Comparison of ENCODE assay signal across 8 mouse cellular contexts in the genomic region with DNA sequence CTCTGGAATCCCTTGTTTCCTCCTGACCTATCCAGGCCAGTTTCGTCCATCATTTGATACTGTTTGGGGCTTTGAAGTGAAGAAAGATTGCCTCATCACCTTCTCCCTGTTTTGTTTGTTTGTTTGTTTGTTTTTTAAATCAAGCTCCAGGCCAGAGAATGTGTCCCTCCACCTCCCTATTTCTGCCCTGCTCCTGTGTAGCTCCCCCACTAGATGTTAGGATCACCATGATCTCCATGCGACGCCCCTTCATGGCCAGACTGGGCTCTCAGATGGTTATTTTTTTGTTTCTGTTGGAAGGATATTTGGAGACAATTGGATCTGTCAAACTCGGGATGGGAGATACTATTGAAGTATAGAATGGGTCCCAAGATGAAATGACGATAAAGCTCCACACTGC. TPM values are rescaled to one million over a fixed set of nuclear protein-coding genes. Genes with fewer than 3 reads are reported as not detected.
DNase-seq lines count a peak whose midpoint lies in the region; ATAC-seq and TF ChIP-seq lines count a peak whose summit lies in the region.

A gene (plus strand): TSS at position 301 of the 400 bp plus-strand sequence.

- no peak for ATAC-seq in forebrain, embryonic 16.5 days
- ATAC-seq in neural tube, embryonic 15.5 days (ENCODE audit: low FRiP score) = no peak

- H3K4me3 ChIP-seq in ES-Bruce4 (ENCODE audit: low read depth, low read length) = peak within 1 kb of the TSS; percentile 73
- H3K4me3 ChIP-seq in forebrain, embryonic 16.5 days (replicated peaks; ENCODE audit: low read length) = peak within 1 kb of the TSS; percentile 71
- peak within 1 kb of the TSS; percentile 69 for H3K4me3 ChIP-seq in neural tube, embryonic 15.5 days (replicated peaks)

- no peak for DNase-seq in gastrocnemius, postnatal 10 days
- no peak for DNase-seq in gastrocnemius, adult 8-10 months (ENCODE audit: low spot score in 2 of 2)
- DNase-seq in layer of hippocampus, postnatal 14 days (ENCODE audit: low spot score in 2 of 2) = no peak
- DNase-seq in ovary, postnatal 14 days (ENCODE audit: low spot score) = no peak
- DNase-seq in retina, postnatal 1 day = no peak

- 0 out of 2 replicates have a peak, but pooled peaks cover 6% of the 10 kb centered on the region for H3K27me3 ChIP-seq in ES-Bruce4 (ENCODE audit: control insufficient read depth, insufficient read depth, low read length, poor library complexity, severe bottlenecking)
- peaks cover 8% of the 10 kb centered on the region for H3K27me3 ChIP-seq in forebrain, embryonic 16.5 days (replicated peaks; ENCODE audit: control insufficient read depth, insufficient read depth, low read length)
- H3K27me3 ChIP-seq in neural tube, embryonic 15.5 days (replicated peaks) = peaks cover 33% of the 10 kb centered on the region

- TF ChIP-seq EP300 in ES-Bruce4 (IDR thresholded peaks at IDR 0.05; ENCODE audit: insufficient read depth, low read depth, low read length) = no peak

- no peak for TF ChIP-seq CTCF in ES-Bruce4 (IDR thresholded peaks at IDR 0.05; ENCODE audit: low read depth, low read length)

- H3K4me2 ChIP-seq in forebrain, embryonic 16.5 days (ENCODE audit: low read length) = peak within 1 kb of the TSS; percentile 98
- peak within 1 kb of the TSS; percentile 95 for H3K4me2 ChIP-seq in neural tube, embryonic 15.5 days

- TF ChIP-seq POLR2A in ES-Bruce4 (IDR thresholded peaks at IDR 0.05; ENCODE audit: insufficient read depth, low read length) = no peak

- no peak within 1 kb of the TSS for H3K27ac ChIP-seq in ES-Bruce4 (ENCODE audit: insufficient read depth, low read length)
- H3K27ac ChIP-seq in forebrain, embryonic 16.5 days (ENCODE audit: low read length) = no peak within 1 kb of the TSS
- H3K27ac ChIP-seq in neural tube, embryonic 15.5 days (replicated peaks) = peak within 1 kb of the TSS; percentile 63

- WGBS in forebrain, embryonic 16.5 days = 86% methylated on average over 5 of the region's 5 CpGs
- 90% methylated on average over 5 of the region's 5 CpGs for WGBS in neural tube, embryonic 15.5 days

- H3K9ac ChIP-seq in ES-Bruce4 (ENCODE audit: low read depth, poor library complexity, severe bottlenecking) = peak within 1 kb of the TSS; percentile 7
- peak within 1 kb of the TSS; percentile 66 for H3K9ac ChIP-seq in forebrain, embryonic 16.5 days (replicated peaks; ENCODE audit: low read depth, low read length)
- H3K9ac ChIP-seq in neural tube, embryonic 15.5 days (replicated peaks) = peak within 1 kb of the TSS; percentile 55

- no peaks in the 10 kb centered on the region for H3K4me1 ChIP-seq in ES-Bruce4 (ENCODE audit: control insufficient read depth, insufficient read depth, low read length)
- H3K4me1 ChIP-seq in forebrain, embryonic 16.5 days (replicated peaks; ENCODE audit: control insufficient read depth, insufficient read depth, low read length) = peaks cover 22% of the 10 kb centered on the region
- peaks cover 29% of the 10 kb centered on the region for H3K4me1 ChIP-seq in neural tube, embryonic 15.5 days

- H3K36me3 ChIP-seq in ES-Bruce4 (ENCODE audit: control insufficient read depth, insufficient read depth, low read length, poor library complexity, severe bottlenecking) = no peaks in the 10 kb centered on the region
- H3K36me3 ChIP-seq in forebrain, embryonic 16.5 days (ENCODE audit: control insufficient read depth, insufficient read depth) = no peaks in the 10 kb centered on the region
- H3K36me3 ChIP-seq in neural tube, embryonic 15.5 days = no peaks in the 10 kb centered on the region

- H3K9me3 ChIP-seq in ES-Bruce4 (replicated peaks; ENCODE audit: control insufficient read depth, insufficient read depth, low read length, poor library complexity, severe bottlenecking) = no peaks in the 10 kb centered on the region
- H3K9me3 ChIP-seq in forebrain, embryonic 16.5 days (ENCODE audit: control insufficient read depth, low read length) = no peaks in the 10 kb centered on the region
- no peaks in the 10 kb centered on the region for H3K9me3 ChIP-seq in neural tube, embryonic 15.5 days (replicated peaks)

RNA-seq across cellular contexts. Expression of the gene that starts here (rescaled TPM):
- 10 to 100 TPM; 15.1 to 21.1 TPM for total RNA-seq in gastrocnemius, postnatal 10 days (2021)
- total RNA-seq in gastrocnemius, adult 8-10 months (2022) = 1 to 10 TPM; 5.1 to 7.8 (median 5.6) TPM
- 2.6 and 3.1 TPM in 2 replicates for polyA plus RNA-seq in ES-Bruce4 (2011; ENCODE audit: insufficient read depth, insufficient read length, low read depth, missing spikeins)
- 6.0 and 6.3 TPM in 2 replicates for polyA plus RNA-seq in forebrain, embryonic 16.5 days (2015; fragmentation: Nextera tagmentation; extraction: Ambion mirVana)
- total RNA-seq in layer of hippocampus, postnatal 14 days (2021) = 10 to 100 TPM; 10.2 to 10.4 TPM
- polyA plus RNA-seq in neural tube, embryonic 15.5 days (2015; fragmentation: Nextera tagmentation; extraction: Ambion mirVana) = 23.4 and 24.9 TPM in 2 replicates

Comparison
In these comparisons a context has a peak if more than half of its experiments do, and no peak if none do; other contexts are left out.
1. H3K9ac ChIP-seq: peak in every context shown above with its lines; median percentile 66 in forebrain, embryonic 16.5 days; 55 in neural tube, embryonic 15.5 days; 7 in ES-Bruce4.